Mouse (Mus musculus) lung, postnatal 25 days (tissue): ENCODE results near the gene Abhd14a.
A peak's percentile ranks its signal among the peaks of the same experiment; 100 is the strongest.

ENCODE experiments used
- DNase-seq: peaks from one replicate; pipeline ENCODE4 v3.0.0; 2022; ENCODE audit warnings: low spot score

Gene Abhd14a

DNA sequence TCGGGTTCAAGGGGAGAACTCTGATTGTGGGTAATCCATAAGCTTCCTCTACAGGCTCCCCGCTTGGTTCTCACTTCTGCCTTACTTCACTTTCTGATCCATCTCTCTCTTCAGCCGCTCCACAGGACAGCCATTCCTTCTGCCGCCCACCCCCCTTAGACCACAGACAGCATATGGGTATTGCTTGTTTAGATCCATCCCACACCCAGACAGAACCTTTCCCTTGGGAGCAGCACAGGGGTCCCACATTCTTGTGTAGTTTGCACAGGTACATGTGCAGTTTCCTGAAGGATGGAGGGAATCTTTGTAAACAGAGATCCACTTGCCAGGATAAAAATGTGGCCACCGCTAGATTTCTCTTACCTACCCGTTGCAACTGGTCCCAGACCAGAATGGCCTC is 4.9 kb upstream of the Abhd14a start:
- no peak for DNase-seq

DNA sequence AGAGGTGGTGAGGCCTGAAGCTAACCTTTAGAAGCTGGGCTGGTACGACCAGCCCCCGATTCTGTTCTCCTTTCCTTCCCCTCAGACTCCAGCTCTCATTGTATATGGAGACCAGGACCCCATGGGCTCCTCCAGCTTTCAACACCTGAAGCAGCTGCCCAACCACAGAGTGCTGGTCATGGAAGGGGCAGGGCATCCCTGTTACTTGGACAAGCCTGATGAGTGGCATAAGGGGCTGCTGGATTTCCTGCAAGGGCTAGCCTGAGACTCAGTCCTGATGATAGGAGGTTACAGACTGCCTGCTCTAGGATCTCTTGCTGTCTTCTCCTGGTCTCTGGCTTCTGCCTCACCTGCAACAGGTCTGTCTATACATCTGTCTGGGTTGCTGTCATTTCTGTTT is 4.4 kb upstream of the Abhd14a start:
- no peak for DNase-seq

DNA sequence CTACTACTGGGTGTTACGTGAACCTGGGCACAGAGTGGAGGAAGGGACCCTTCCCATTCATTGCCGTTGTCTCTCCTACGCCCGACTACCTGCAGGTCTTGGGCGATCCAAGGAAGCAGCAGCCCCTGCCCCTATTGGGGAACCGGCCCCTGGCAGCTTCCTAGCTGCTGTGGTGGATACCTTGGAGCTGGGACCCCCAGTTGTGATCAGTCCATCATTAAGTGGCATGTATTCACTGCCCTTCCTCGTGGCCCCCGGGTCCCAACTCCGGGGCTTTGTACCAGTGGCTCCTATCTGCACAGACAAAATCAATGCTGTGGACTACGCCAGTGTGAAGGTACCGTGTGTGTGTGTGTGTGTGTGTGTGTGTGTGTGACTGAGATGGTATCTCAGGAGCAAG is 3.8 kb upstream of the Abhd14a start:
- no peak for DNase-seq

DNA sequence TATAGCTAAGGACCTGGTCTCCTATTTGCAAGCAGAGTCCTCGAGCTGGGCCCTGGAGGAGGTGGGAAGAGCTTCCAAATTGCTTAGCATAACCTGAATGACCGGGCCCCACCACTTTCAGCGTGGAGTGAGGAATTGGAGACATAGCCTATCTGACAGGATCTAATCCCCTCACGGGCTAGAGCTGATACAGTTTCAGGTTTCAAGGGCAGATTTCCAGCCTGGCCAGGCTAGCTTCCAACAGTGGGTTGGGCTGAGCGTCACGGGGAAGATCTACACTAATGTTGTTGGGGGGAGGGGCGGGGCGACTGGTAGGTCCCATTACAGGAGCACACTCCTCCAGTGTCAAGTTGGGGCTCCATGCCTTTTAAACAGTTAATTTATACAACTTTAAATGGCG is 3.2 kb upstream of the Abhd14a start:
- peak; percentile 51 for DNase-seq

DNA sequence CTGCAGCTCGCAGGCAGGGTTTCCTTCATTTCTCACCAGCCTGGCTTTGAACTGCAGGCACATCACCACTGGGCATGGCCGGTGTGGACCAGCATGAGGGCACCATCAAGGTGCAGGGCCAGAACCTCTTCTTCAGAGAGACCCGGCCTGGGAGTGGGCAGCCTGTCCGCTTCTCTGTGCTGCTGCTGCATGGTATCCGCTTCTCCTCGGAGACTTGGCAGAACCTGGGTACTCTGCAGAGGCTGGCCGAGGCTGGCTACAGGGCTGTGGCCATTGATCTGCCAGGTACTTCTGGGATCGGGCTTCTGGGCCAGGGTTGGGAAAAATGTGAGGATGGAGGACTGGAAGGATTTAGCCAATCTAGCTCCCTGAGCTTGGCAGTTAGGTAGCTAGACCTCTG is 2.5 kb upstream of the Abhd14a start:
- no peak for DNase-seq

DNA sequence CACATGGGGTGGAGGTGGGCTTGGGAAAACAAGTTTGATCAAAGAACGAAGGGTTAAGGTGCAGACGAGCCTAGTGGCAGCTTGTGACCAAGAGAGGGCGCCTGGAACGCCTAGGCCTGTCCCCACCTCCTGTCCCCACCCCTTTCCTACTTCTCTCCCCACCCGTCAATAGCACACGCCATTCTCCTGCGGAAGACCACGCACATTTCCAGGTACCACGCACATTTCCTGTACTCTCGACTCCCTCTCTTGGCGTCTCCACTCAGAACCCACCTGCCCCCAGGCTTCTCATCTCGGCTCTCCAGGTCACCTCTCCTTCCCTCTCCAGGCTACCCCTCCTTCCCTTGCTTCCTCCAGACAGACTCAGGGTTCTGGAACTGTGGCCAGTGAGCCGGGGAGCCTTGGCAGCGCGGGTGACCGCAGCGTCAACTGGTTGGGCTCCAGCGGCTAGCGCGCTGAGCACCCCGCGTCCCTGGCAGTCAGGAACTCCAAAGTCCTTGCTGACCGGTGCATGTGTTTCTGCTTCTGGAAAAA is 1.1 kb upstream of the Abhd14a start:
- peak; percentile 84 for DNase-seq

DNA sequence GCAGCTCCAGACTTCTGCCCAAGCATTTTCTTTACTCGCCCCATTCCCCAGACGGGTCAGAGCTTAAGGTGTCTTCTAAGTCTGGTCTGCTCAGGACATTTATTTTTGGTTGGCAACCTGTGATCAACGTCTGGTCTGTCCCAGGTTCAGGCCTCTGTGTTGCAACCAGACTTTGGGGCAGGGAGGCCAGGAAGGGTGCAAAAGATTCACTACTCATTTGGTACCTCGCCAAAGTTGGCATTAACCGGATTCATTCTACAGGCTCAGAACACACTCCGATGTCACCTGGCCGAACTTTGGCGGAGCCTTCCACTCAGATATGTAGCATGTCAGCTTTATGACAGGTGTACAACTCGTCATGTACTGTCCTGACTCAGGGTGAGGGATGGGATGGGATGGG is 473 bp upstream of the Abhd14a start:
- no peak for DNase-seq

DNA sequence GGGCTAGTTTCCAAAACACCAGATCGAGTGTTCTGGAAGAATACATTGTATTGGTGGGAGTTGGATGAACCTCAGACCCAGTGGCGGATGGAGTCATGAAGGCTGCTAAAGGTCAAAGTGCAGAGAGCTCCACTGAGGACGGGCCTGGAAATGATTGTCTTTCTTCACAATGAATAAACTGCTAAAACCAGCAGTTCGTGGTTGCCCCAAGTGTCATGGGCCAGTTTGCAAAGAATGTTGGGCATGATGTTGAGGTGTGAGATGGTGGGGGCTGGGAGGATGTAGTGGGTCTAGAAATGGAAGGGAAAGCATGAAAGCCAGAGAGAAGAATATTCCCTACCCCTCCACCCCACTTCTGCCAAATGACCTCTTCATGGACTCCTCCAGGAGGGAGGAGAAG is 2.6 kb downstream of the Abhd14a start:
- no peak for DNase-seq

DNA sequence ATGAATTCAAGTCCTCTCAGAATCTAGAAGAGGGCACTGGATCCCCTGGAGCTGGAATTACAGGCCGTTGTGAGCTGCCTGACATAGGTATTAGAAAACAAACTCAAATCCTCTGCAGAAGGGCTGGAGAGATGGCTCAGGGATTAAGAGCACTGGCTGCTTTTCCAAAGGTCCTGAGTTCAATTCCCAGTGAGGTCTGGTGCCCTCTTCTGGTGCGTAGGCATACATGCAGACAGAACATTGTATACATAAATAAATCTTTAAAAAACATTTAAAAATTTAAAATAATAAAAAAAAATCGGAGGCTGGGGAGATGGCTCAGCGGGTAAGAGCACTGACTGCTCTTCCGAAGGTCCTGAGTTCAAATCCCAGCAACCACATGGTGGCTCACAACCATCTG is 4.8 kb downstream of the Abhd14a start:
- no peak for DNase-seq

DNA sequence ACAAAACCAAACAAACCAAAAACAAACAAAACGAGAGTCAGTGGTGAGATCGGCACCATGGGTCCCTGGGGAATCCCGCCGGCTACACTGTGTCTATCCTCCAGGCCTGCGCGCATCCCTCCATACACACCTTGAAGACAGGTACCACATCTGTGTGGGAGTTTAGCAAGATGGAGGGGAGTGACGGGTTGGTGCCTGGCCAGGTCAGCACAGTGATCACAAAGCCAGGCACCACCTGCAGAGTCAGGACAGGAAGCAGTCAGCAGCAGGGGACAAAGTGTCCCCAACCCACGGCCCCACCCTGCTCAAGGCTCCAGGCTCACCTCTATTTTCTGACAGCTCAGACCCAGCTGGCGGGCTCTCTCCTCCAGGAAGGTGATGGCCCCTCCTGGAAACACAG is 10.9 kb downstream of the Abhd14a start:
- no peak for DNase-seq

DNA sequence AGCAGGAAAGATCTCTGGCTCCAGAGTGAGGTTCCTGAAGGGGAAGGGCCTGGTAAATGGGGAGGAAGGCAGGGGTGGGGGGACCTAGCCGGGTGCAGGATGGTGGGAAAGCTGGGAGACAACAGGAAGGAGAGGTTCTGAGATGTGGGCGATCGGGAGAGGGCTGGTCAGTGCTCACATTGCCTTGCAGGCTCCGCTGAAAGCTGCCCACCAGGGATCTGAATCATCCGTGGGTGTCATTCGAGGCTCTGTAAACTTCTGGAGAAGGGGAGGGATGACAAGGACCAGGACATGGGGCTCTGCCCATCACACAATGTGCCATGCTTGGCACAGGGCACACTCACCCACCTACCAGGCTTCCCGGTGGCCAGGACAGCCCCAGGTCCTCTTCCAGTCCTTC is 14.1 kb downstream of the Abhd14a start:
- DNase-seq = no peak

DNA sequence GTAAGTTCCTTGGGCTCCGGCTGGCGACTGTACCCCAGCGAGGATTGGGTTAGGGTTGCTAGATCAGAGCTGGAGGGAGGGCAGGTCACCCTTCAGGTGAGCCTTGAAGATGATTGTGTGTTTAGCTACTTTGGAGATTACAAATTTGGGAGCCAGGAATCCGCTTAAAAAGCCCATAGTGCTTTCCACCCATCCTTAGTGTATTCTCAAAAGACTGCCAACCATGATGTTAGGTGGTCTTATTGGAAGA is 17.5 kb downstream of the Abhd14a start:
- no peak for DNase-seq

DNA sequence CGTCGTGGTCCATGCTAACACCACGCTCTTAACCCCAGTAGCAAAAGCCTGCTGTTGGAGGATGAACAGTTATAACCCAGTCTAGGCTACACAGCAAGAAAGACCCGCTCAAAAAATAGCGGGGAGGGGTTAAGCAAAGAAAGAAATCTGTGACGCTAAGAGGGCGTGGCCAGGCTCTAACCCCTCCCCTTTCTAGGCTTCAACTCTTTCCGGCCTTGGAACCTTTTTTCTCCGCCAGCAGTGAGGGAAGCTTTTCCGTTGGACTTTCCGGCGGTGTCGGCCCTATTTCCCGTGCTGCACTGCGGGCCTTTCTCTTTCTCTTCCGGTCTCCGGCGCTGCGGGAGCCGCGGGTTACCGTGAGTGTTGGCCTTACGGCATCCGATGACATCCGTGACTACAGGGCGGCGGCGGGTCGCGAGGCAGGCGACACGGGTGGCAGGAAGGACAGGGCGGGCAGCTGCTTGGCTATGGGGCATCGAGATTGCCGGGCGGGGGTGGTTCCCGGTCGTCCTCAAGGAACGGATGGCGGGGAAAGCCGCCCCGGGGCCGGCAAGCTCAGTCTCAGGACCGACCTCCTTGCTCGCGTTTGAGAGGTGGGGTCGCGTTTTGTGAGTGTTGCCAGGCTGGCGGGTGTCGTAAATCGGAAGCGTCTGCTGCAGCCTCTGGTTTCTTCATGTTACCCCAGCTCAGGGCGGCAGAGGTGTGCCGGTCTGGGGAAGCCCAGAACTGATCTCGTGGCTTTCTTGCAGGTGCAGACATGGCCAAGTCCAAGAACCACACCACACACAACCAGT is 18.1 kb downstream of the Abhd14a start, which contains the start of gene Rpl29:
Gene Rpl29, plus strand, starts transcription at position 234 of the 794 bp plus-strand sequence.
- peak; percentile 95 for DNase-seq

DNA sequence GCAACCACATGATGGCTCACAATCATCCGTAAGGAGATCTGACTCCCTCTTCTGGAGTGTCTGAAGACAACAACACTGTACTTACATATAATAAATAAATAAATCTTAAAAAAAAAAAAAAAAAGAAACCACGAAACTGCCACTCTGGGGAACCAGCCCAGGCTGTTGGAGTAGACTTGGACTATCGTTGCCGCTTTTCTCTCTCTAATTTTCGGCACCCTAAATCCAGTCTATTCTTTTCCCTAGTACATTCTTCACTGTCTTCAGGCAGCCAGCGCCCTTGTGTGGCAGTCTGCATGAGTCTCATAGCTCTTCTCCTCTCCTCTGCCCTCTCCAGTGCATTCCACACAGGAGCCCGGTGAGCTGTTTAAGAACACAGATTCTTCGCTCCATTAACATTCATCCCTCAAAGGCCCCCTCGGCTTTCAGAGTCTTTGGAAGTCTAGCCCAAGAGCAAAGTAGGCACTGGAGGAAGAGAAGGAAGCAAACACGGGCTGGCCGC is 18.7 kb downstream of the Abhd14a start:
- peak; percentile 19 for DNase-seq

DNA sequence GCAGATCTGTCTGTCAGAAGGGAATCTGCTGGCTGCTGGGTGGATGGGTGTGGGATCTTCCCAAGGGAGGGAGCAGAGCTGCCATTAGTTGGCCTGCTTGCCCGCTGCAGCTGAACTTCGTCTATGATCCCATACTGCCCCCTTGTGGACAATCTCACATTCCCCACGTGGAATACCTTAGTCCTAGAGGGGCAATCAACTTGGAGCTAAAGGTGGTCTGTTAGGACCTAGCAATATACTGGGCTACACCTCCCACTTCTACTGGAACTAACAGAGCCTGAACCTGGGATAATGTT is 25.7 kb downstream of the Abhd14a start:
- peak; percentile 92 for DNase-seq

DNA sequence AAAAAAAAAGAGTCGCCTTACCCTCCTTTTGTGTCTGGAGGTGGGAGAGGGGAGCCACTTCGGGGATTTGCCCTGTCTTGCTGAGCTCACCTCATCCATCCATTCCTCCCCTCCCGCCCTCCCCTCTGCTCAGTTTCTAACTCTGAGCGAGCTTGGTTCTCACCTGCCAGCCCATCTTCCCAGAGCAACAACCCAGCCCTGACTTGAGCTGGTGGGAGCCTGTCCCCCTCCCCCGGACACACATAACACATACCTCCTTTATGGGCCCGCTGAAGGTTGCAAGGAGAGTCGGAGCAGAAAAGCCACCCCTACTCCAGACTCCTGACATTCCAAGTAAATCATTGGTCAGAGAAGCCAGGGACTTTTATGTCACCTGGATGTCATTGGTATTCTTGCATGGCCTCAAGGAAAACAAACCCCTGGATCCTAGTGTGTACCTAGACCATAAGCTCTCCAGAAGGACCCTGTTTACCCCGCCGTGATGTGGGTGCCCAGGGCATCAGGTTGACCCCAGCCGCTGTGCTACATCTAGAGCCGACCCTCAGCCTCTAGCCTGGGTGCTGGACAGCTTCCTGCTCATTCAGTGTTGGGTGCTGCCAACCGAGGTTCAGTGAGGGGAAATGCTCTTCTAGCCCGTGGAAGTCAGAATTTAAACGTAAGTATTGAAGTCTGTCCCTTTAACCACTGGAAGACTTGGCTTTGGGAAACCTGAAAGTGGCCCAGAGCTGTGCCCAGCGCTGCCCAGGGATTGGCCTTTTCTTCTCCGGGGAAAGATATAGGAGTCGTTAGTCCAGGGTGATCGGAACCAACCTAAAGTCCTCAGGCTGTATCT is 26.2 kb downstream of the Abhd14a start:
- no peak for DNase-seq

DNA sequence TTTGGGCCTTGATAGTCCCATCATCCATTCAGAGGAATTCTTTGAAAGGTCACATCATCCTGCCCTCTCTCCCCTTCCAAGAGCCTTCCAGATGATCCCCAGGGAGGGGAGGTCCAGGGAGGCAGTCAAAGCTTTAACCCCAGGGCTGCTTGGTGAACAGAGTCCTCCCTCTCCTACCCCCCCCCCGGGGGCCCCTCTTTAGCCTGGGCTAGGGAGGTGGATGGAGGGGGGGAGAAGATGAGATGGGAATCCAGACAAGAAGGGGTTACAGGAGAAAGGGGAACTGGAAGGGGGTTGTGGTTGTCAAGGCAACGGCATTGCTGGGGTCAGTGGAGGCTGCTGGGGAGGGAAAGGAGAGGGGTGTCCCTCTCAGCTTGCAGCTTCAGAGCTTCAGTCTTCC is 26.9 kb downstream of the Abhd14a start:
- no peak for DNase-seq

DNA sequence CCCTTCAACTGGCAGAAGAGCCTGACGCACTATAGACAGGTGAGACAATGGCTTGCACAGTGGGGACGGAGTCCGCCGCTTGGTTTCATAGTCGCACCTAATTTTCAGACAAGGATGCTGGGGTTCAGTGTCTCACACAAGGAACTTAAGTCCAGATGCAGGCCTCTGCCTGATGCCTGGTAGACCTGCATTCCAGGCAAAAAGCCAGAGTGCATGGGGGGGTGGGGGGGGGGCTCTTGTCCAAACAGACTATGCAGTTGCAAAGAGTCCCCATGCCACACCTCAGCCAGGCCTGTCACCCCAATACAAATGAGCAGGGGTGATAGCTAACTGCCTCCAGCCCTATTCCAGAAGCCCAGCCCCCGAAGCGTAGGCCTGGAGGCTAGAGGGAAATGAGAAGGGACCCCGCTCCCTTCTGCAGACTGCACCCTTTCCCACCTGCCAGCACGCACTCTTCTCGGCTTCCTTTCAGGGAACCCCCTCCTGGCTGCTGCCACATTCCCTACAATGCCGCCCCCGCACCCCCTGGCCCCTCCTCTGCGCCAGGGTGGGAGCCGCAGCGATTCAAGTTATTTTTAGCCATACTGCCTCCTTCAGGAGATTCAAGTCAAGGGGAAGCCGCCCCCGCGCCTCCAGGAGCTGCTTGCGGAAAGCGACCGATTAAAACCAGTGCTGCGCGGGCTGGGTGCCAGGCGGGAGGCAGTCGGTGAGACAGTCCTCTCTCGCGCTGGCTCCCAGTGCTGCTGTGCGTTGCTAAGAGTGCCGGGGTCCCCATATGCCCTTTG is 29.4 kb downstream of the Abhd14a start:
- peak; percentile 64 for DNase-seq

DNA sequence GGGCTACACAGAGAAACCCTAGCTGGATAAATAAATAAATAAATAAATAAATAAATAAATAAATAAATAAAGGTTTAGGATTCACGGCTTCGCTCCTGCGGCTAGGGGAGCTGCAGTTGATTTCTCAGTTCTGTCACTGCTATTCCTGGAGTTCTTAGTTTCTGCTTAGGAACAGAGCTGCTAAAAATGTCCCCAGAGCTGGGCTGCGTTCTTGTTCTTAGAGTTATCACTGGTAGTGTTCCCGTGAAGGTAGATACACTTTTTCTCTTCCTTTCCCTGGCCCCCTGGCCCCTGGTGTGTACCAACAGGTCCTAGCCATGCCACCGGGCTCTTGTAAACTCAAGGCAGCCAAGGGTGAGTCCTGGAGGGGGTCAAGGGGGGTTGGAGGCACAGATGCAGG is 30.7 kb downstream of the Abhd14a start:
- DNase-seq = no peak

DNA sequence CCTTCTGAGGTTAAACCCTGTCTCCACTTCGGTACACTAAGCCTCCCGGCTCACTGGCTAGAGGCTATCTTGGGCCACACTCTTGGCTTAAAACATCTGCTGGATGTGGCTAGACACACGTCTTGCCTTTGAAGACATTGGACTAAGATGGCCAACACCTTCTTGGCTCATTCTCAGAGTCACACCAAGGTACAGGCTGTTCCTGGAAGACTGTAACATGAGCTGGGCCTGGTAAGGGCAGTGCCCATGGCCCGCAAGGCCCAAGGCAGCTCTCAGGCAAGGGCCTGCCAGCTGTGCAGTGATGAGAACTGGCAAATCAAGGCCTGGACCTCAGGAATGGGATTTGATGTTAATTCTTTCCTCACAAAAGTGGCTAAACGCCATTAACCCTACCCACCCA is 33.9 kb downstream of the Abhd14a start:
- DNase-seq = no peak

DNA sequence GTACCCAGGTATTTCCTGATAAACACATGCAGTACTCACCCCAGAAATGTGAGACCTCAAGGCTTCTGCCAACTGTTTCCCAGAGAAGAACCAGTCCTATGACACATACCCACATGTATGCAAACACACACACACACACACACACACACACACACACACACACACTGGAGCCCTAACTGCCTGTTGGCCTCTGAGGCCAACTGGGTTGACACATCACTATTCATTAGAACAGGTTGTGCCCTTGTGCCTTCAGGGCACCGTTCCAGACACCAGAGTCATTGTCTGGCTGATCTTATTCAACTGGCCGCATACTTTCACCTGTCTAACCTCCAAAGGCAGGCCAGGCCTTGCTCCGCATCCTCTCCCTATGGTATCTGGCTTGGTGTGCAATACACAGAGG is 35.3 kb downstream of the Abhd14a start:
- no peak for DNase-seq

DNA sequence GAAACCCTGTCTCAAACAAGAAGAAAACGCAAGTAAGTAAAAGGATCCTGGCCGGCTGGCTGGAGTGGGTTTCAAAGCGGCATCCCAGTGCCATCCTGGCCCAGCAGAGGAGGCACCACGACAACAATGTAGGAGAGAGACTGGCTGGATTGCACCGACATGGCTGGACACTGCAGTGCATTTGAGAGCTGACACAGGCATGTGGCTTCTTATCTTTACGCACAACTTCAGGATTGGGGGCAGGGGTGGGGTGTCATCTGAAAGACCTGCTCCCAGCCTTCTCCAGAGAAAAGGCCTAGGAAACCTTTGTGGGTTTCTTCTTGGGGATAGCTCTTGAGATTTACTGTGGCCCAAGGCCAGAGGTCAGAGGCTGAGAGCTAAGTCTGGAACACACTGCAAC is 35.7 kb downstream of the Abhd14a start:
- no peak for DNase-seq

DNA sequence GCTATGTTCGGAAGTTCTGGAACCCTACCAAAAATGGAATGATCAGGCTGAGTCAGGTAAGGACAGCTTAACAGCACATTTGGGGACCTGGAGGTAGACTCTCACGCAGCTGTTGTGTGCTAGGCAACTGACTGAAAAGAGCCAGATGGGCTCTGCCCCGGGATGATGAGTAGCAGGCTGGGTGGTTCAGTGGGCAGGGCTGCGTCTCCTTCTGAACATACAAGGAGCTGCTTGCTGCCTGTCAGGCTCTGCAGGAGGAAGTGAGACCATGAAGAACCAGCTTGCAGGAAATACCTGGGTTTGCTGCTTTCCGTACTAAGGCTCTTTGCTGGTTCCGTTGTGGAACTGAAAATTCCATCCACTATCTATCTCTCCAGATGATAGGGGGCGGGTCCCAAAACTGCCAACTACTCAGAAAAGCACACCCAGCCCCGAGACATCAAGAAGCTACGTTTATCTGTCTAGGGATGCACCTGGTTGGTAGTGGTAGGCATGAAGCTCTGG is 36.3 kb downstream of the Abhd14a start:
- no peak for DNase-seq
